23 mouse cellular contexts compared by ENCODE assay signal in the genomic region with DNA sequence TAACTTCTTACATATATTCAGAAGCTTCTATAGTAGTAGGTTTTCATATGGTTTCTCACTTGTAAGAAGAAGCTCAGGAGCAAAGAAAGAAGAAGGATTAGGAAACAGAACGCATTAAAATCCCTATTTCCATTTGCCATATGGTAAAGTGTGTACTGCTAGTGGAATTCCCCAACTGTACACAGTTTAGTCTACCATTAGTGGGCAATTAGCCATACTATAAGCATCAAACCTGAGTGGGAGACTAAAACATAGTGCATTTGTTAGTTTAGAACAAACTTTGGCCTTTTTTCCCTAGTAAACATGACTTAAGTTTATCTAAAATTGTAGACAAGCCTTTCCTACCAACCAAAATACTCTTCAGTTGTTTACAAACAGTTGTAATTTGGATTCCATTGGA. TPM values are rescaled to one million over a fixed set of nuclear protein-coding genes. Genes with fewer than 3 reads are reported as not detected.
DNase-seq lines count a peak whose midpoint lies in the region; ATAC-seq and TF ChIP-seq lines count a peak whose summit lies in the region.
"Had no signal": no experiment of that assay in that cellular context is flagged by ENCODE, and none has a peak within 500 bp of the region (broad histone marks: within the 10 kb centered on the region; RNA-seq: fewer than 3 reads in every experiment).

No protein-coding gene starts in this region.

- TF ChIP-seq CTCF in lung, embryonic 14.5 days (IDR thresholded peaks at IDR 0.05; ENCODE audit: low read depth) = no peak

- peak; percentile 63 for ATAC-seq in intestine, embryonic 16.5 days
- no peak for ATAC-seq in intestine, embryonic 15.5 days
- ATAC-seq in lung, embryonic 14.5 days (ENCODE audit: insufficient read depth) = no peak
- peak; percentile 65; the same call in 1 of the 2 replicates for ATAC-seq in lung, embryonic 15.5 days (ENCODE audit: borderline replicate concordance, extremely low read depth, low FRiP score, low TSS enrichment)
- ATAC-seq: activated CD4-positive, CD25-positive, alpha-beta regulatory T cell, adult 4 months; CD4-positive, CD25-positive, alpha-beta regulatory T cell, adult 4 months; Patski had no signal

- H3K9ac ChIP-seq in intestine, embryonic 16.5 days (ENCODE audit: low read depth, low read length) = no peak overlapping the region
- H3K9ac ChIP-seq in intestine, embryonic 15.5 days = no peak overlapping the region
- no peak overlapping the region for H3K9ac ChIP-seq in lung, embryonic 14.5 days
- H3K9ac ChIP-seq in lung, embryonic 15.5 days = no peak overlapping the region

- DNase-seq in lung, embryonic 14.5 days = peak; percentile 49
- no peak for DNase-seq in lung, adult 18-20 months
- DNase-seq in lung, postnatal 36 days = no peak
- DNase-seq: adrenal gland, adult 2 months; adrenal gland, adult 8-10 months; adrenal gland, postnatal 10 days; adrenal gland, postnatal 14 days; adrenal gland, postnatal 25 days; adrenal gland, postnatal 36 days; B cell, adult 2 months; cerebellum, adult 11 months; cerebellum, adult 11-12 months; cerebellum, adult 18-20 months had no signal

- H3K36me3 ChIP-seq in intestine, embryonic 16.5 days (ENCODE audit: control insufficient read depth, insufficient read depth, low read length) = no peaks in the 10 kb centered on the region
- no peaks in the 10 kb centered on the region for H3K36me3 ChIP-seq in intestine, embryonic 15.5 days
- no peaks in the 10 kb centered on the region for H3K36me3 ChIP-seq in lung, embryonic 14.5 days (ENCODE audit: insufficient read depth)
- no peaks in the 10 kb centered on the region for H3K36me3 ChIP-seq in lung, embryonic 15.5 days
- H3K36me3 ChIP-seq: G1E had no signal

- WGBS in intestine, embryonic 16.5 days = 73% methylated on average over 1 of the region's 1 CpGs
- 65% methylated on average over 1 of the region's 1 CpGs for WGBS in intestine, embryonic 15.5 days
- 63% methylated on average over 1 of the region's 1 CpGs for WGBS in lung, embryonic 14.5 days
- WGBS in lung, embryonic 15.5 days = 66% methylated on average over 1 of the region's 1 CpGs

- H3K4me2 ChIP-seq in intestine, embryonic 16.5 days (ENCODE audit: low read depth, low read length) = no peak overlapping the region
- no peak overlapping the region for H3K4me2 ChIP-seq in intestine, embryonic 15.5 days (replicated peaks)
- no peak overlapping the region for H3K4me2 ChIP-seq in lung, embryonic 14.5 days
- no peak overlapping the region for H3K4me2 ChIP-seq in lung, embryonic 15.5 days

- H3K27me3 ChIP-seq in intestine, embryonic 16.5 days (replicated peaks; ENCODE audit: control insufficient read depth, insufficient read depth, low read length) = no peaks in the 10 kb centered on the region
- no peaks in the 10 kb centered on the region for H3K27me3 ChIP-seq in intestine, embryonic 15.5 days (replicated peaks)
- H3K27me3 ChIP-seq in lung, embryonic 14.5 days (ENCODE audit: insufficient read depth, low read length) = no peaks in the 10 kb centered on the region
- H3K27me3 ChIP-seq in lung, embryonic 15.5 days = no peaks in the 10 kb centered on the region
- H3K27me3 ChIP-seq: CH12.LX had no signal

- H3K9me3 ChIP-seq in intestine, embryonic 16.5 days (ENCODE audit: control insufficient read depth, low read length) = no peaks in the 10 kb centered on the region
- H3K9me3 ChIP-seq in intestine, embryonic 15.5 days = no peaks in the 10 kb centered on the region
- H3K9me3 ChIP-seq in lung, embryonic 14.5 days (ENCODE audit: low read depth, low read length) = no peaks in the 10 kb centered on the region
- no peaks in the 10 kb centered on the region for H3K9me3 ChIP-seq in lung, embryonic 15.5 days

- no peak overlapping the region for H3K4me3 ChIP-seq in intestine, embryonic 16.5 days (ENCODE audit: low read length)
- no peak overlapping the region for H3K4me3 ChIP-seq in intestine, embryonic 15.5 days (replicated peaks)
- H3K4me3 ChIP-seq in lung, embryonic 14.5 days (ENCODE audit: low read depth, low read length) = no peak overlapping the region
- no peak overlapping the region for H3K4me3 ChIP-seq in lung, embryonic 15.5 days

- no peak overlapping the region for H3K27ac ChIP-seq in intestine, embryonic 16.5 days (ENCODE audit: low read length)
- H3K27ac ChIP-seq in intestine, embryonic 15.5 days = no peak overlapping the region
- no peak overlapping the region for H3K27ac ChIP-seq in lung, embryonic 14.5 days (ENCODE audit: low read depth)
- H3K27ac ChIP-seq in lung, embryonic 15.5 days = no peak overlapping the region

- H3K4me1 ChIP-seq in intestine, embryonic 16.5 days (ENCODE audit: control insufficient read depth, insufficient read depth, low read length) = 0 out of 2 replicates have a peak, but pooled peaks cover 4% of the 10 kb centered on the region
- 0 out of 2 replicates have a peak, but pooled peaks cover 5% of the 10 kb centered on the region for H3K4me1 ChIP-seq in intestine, embryonic 15.5 days (replicated peaks)
- H3K4me1 ChIP-seq in lung, embryonic 14.5 days (ENCODE audit: insufficient read depth) = no peaks in the 10 kb centered on the region
- H3K4me1 ChIP-seq in lung, embryonic 15.5 days = peaks cover 11% of the 10 kb centered on the region; the same call in 1 of the 2 replicates

RNA-seq across cellular contexts. Expression of a gene that starts 33.4 kb away (rescaled TPM):
- polyA plus RNA-seq in intestine, embryonic 16.5 days (2015; fragmentation: Nextera tagmentation; extraction: Ambion mirVana) = not detected in 2 replicates
- not detected in 2 replicates for polyA plus RNA-seq in intestine, embryonic 15.5 days (2015; fragmentation: Nextera tagmentation; extraction: Ambion mirVana)
- not detected in 2 replicates for polyA plus RNA-seq in lung, embryonic 14.5 days (2014; fragmentation: Nextera tagmentation; extraction: Ambion mirVana)
- not detected in 2 replicates for polyA plus RNA-seq in lung, embryonic 15.5 days (2015; fragmentation: Nextera tagmentation; extraction: Ambion mirVana)
- polyA plus RNA-seq: adrenal gland, adult 2 months; brain, embryonic 14.5 days; C2C12; CD4-positive, CD25-positive, alpha-beta regulatory T cell, adult 4 months; G1E; Patski had no signal

Comparison
In these comparisons a context has a peak if more than half of its experiments do, and no peak if none do; other contexts are left out.
1. ATAC-seq: peak in intestine, embryonic 16.5 days (single experiment) and lung, embryonic 15.5 days (single experiment); none in intestine, embryonic 15.5 days (single experiment) and lung, embryonic 14.5 days (single experiment).